Mouse (Mus musculus): ENCODE results near the gene Rpia. TPM values are rescaled to one million over a fixed set of nuclear protein-coding genes. Genes with fewer than 3 reads are reported as not detected.

The Rpia gene
- polyA plus RNA-seq, 1 experiment from 2014 or later = 2.4 TPM

- ATAC-seq (replicated peaks; ENCODE audit: low FRiP score, low read depth) (peak; percentile 47), DNase-seq (ENCODE audit: low spot score) (peak; percentile 28)
- WGBS = 49% methylated on average over 8 of the region's 8 CpGs
- peak overlapping the region; percentile 44; the same call in 1 of the 2 replicates for H3K9ac ChIP-seq (ENCODE audit: low read depth, low read length)
- peak overlapping the region; percentile 38; the same call in 1 of the 2 replicates for H3K27ac ChIP-seq
- no peaks in the 10 kb centered on the region for H3K9me3 ChIP-seq (replicated peaks; ENCODE audit: low read length)
- H3K4me2 ChIP-seq (ENCODE audit: low read length) = peak overlapping the region; percentile 86
- H3K27me3 ChIP-seq (ENCODE audit: insufficient read depth, low read length) = no peaks in the 10 kb centered on the region
- peak overlapping the region; percentile 68 for H3K4me3 ChIP-seq (replicated peaks; ENCODE audit: low read depth, low read length)
- H3K36me3 ChIP-seq (ENCODE audit: insufficient read depth, low read length) = no peaks in the 10 kb centered on the region
- TF ChIP-seq CTCF (IDR thresholded peaks at IDR 0.05; ENCODE audit: low read depth) = no peak
- H3K4me1 ChIP-seq (replicated peaks; ENCODE audit: insufficient read depth, low read length) = peaks cover 19% of the 10 kb centered on the region
Measured at GRCm38 (mm10) chr6:70792644-70793043, 612 bp upstream of the Rpia start.

- Histone ChIP-seq H3K9ac (ENCODE audit: low read depth, low read length) (peak overlapping the region; percentile 67), H3K9me3 (replicated peaks; ENCODE audit: low read length) (no peaks in the 10 kb centered on the region), H3K4me3 (replicated peaks; ENCODE audit: low read depth, low read length) (peak overlapping the region; percentile 68), H3K4me2 (ENCODE audit: low read length) (peak overlapping the region; percentile 86), H3K27me3 (ENCODE audit: insufficient read depth, low read length) (no peaks in the 10 kb centered on the region), H3K27ac (peak overlapping the region; percentile 77), H3K4me1 (replicated peaks; ENCODE audit: insufficient read depth, low read length) (peaks cover 23% of the 10 kb centered on the region), H3K36me3 (ENCODE audit: insufficient read depth, low read length) (no peaks in the 10 kb centered on the region)
- WGBS = 7% methylated on average over 18 of the region's 18 CpGs
- DNase-seq (ENCODE audit: low spot score) (peak; percentile 48), ATAC-seq (replicated peaks; ENCODE audit: low FRiP score, low read depth) (peak; percentile 3)
- TF ChIP-seq CTCF (IDR thresholded peaks at IDR 0.05; ENCODE audit: low read depth) = no peak
Measured at GRCm38 (mm10) chr6:70790852-70791761, 925 bp downstream of the Rpia start.

GRCm38 (mm10) chr6:70790034-70790650 is 1.9 kb downstream of the Rpia start:
- Histone ChIP-seq H3K36me3 (ENCODE audit: insufficient read depth, low read length) (no peaks in the 10 kb centered on the region), H3K4me3 (replicated peaks; ENCODE audit: low read depth, low read length) (no peak overlapping the region), H3K27me3 (ENCODE audit: insufficient read depth, low read length) (no peaks in the 10 kb centered on the region), H3K4me1 (replicated peaks; ENCODE audit: insufficient read depth, low read length) (peaks cover 26% of the 10 kb centered on the region), H3K27ac (no peak overlapping the region), H3K4me2 (ENCODE audit: low read length) (peak overlapping the region; percentile 86), H3K9me3 (replicated peaks; ENCODE audit: low read length) (no peaks in the 10 kb centered on the region), H3K9ac (ENCODE audit: low read depth, low read length) (no peak overlapping the region)
- no peak for ATAC-seq (replicated peaks; ENCODE audit: low FRiP score, low read depth)
- no peak for DNase-seq (ENCODE audit: low spot score)
- 76% methylated on average over 9 of the region's 9 CpGs for WGBS
- no peak for TF ChIP-seq CTCF (IDR thresholded peaks at IDR 0.05; ENCODE audit: low read depth)

GRCm38 (mm10) chr6:70789134-70789533 is 2.9 kb downstream of the Rpia start:
- Histone ChIP-seq H3K9ac (ENCODE audit: low read depth, low read length) (no peak overlapping the region), H3K36me3 (ENCODE audit: insufficient read depth, low read length) (no peaks in the 10 kb centered on the region), H3K4me3 (replicated peaks; ENCODE audit: low read depth, low read length) (no peak overlapping the region), H3K27ac (no peak overlapping the region), H3K27me3 (ENCODE audit: insufficient read depth, low read length) (no peaks in the 10 kb centered on the region), H3K9me3 (replicated peaks; ENCODE audit: low read length) (no peaks in the 10 kb centered on the region), H3K4me1 (replicated peaks; ENCODE audit: insufficient read depth, low read length) (peaks cover 26% of the 10 kb centered on the region), H3K4me2 (ENCODE audit: low read length) (no peak overlapping the region)
- ATAC-seq (replicated peaks; ENCODE audit: low FRiP score, low read depth) = no peak
- WGBS = 96% methylated on average over 3 of the region's 3 CpGs
- no peak for TF ChIP-seq CTCF (IDR thresholded peaks at IDR 0.05; ENCODE audit: low read depth)
- no peak for DNase-seq (ENCODE audit: low spot score)

- no peak for DNase-seq (ENCODE audit: low spot score)
- no peak overlapping the region for H3K27ac ChIP-seq
- peaks cover 23% of the 10 kb centered on the region for H3K4me1 ChIP-seq (replicated peaks; ENCODE audit: insufficient read depth, low read length)
- no peaks in the 10 kb centered on the region for H3K9me3 ChIP-seq (replicated peaks; ENCODE audit: low read length)
- no peak overlapping the region for H3K4me3 ChIP-seq (replicated peaks; ENCODE audit: low read depth, low read length)
- H3K9ac ChIP-seq (ENCODE audit: low read depth, low read length) = no peak overlapping the region
- no peak overlapping the region for H3K4me2 ChIP-seq (ENCODE audit: low read length)
- no peaks in the 10 kb centered on the region for H3K36me3 ChIP-seq (ENCODE audit: insufficient read depth, low read length)
- no peak for TF ChIP-seq CTCF (IDR thresholded peaks at IDR 0.05; ENCODE audit: low read depth)
- ATAC-seq (replicated peaks; ENCODE audit: low FRiP score, low read depth) = no peak
- WGBS = 40% methylated on average over 2 of the region's 2 CpGs
- no peaks in the 10 kb centered on the region for H3K27me3 ChIP-seq (ENCODE audit: insufficient read depth, low read length)
Measured at GRCm38 (mm10) chr6:70787524-70787923, 4.5 kb downstream of the Rpia start.

- Histone ChIP-seq H3K4me3 (replicated peaks; ENCODE audit: low read depth, low read length) (no peak overlapping the region), H3K27me3 (ENCODE audit: insufficient read depth, low read length) (no peaks in the 10 kb centered on the region), H3K4me1 (replicated peaks; ENCODE audit: insufficient read depth, low read length) (peaks cover 15% of the 10 kb centered on the region), H3K4me2 (ENCODE audit: low read length) (no peak overlapping the region), H3K9ac (ENCODE audit: low read depth, low read length) (no peak overlapping the region), H3K36me3 (ENCODE audit: insufficient read depth, low read length) (no peaks in the 10 kb centered on the region), H3K9me3 (replicated peaks; ENCODE audit: low read length) (no peaks in the 10 kb centered on the region), H3K27ac (no peak overlapping the region)
- ATAC-seq (replicated peaks; ENCODE audit: low FRiP score, low read depth) (peak; percentile 61), DNase-seq (ENCODE audit: low spot score) (no peak)
- 40% methylated on average over 3 of the region's 3 CpGs for WGBS
- TF ChIP-seq CTCF (IDR thresholded peaks at IDR 0.05; ENCODE audit: low read depth) = no peak
Measured at GRCm38 (mm10) chr6:70785852-70786251, 6.2 kb downstream of the Rpia start.

Measured in kidney, postnatal 0 days (tissue).